Mouse (Mus musculus): ENCODE results near the gene Tef. TPM values are rescaled to one million over a fixed set of nuclear protein-coding genes. Genes with fewer than 3 reads are reported as not detected.

The Tef gene
- total RNA-seq, 2 experiments from 2014 or later: 101 to 191 TPM

- TF ChIP-seq CTCF (IDR thresholded peaks at IDR 0.05): peak; percentile 4; the same call in 1 of the 2 replicates
- DNase-seq: peak; percentile 95
- intact Hi-C loops (cut with DNase I): loop anchor here (10.0 kb wide), 1 partner anchor 487 kb away; no protein-coding TSS in a partner anchor
- peak overlapping the region; percentile 80 for H3K4me3 ChIP-seq
- peak overlapping the region; percentile 100 for H3K27ac ChIP-seq
Observed at GRCm38 (mm10) chr15:81858138-81858516, 55.9 kb downstream of the Tef start.

- intact Hi-C loops (cut with DNase I): loop anchor here (1.0 to 10.0 kb wide), 2 partner anchors 22 to 486 kb away; no protein-coding TSS in a partner anchor
- H3K27ac ChIP-seq: peak within 1 kb of the TSS; percentile 100
- TF ChIP-seq CTCF (IDR thresholded peaks at IDR 0.05): peak; percentile 9
- DNase-seq: peak; percentile 86
- H3K4me3 ChIP-seq: peak within 1 kb of the TSS; percentile 80
Observed at GRCm38 (mm10) chr15:81858517-81859329, 56.5 kb downstream of the Tef start, which contains the start of gene Tob2. Gene Tob2, minus strand, starts transcription at chr15:81858796.

GRCm38 (mm10) chr15:81859330-81860255, 57.4 kb downstream of the Tef start:
- no peak for TF ChIP-seq CTCF (IDR thresholded peaks at IDR 0.05)
- DNase-seq: peak; percentile 91
- Histone ChIP-seq H3K27ac (peak overlapping the region; percentile 100), H3K4me3 (peak overlapping the region; percentile 80)
- intact Hi-C loops (cut with DNase I): loop anchor here (1.0 to 10.0 kb wide), 2 partner anchors 23 to 485 kb away; no protein-coding TSS in a partner anchor

- no peak for TF ChIP-seq CTCF (IDR thresholded peaks at IDR 0.05)
- DNase-seq: peak; percentile 69
- intact Hi-C loops (cut with DNase I): no loop called here
Observed at GRCm38 (mm10) chr15:81860471-81861135, 58.4 kb downstream of the Tef start.

GRCm38 (mm10) chr15:81864238-81864637, 62.0 kb downstream of the Tef start:
- intact Hi-C loops (cut with DNase I): no loop called here
- no peak for DNase-seq

More at GRCm38 (mm10) chr15:81860471-81861135, 58.4 kb downstream of the Tef start:
- peak overlapping the region; percentile 80 for H3K4me3 ChIP-seq
- peak overlapping the region; percentile 100 for H3K27ac ChIP-seq

GRCm38 (mm10) chr15:81869985-81870384, 67.8 kb downstream of the Tef start:
- intact Hi-C loops (cut with DNase I): loop anchor here (5.0 kb wide), 2 partner anchors 37 to 38 kb away; no protein-coding TSS in a partner anchor
- DNase-seq: no peak
- TF ChIP-seq CTCF (IDR thresholded peaks at IDR 0.05): no peak
- no peak overlapping the region for H3K27ac ChIP-seq
- no peak overlapping the region for H3K4me3 ChIP-seq

More at GRCm38 (mm10) chr15:81864238-81864637, 62.0 kb downstream of the Tef start:
- H3K4me3 ChIP-seq: no peak overlapping the region
- no peak overlapping the region for H3K27ac ChIP-seq
- TF ChIP-seq CTCF (IDR thresholded peaks at IDR 0.05): no peak

- DNase-seq: peak; percentile 90
- intact Hi-C loops (cut with DNase I): loop anchor here (5.0 kb wide), 2 partner anchors 36 to 39 kb away; no protein-coding TSS in a partner anchor
- Histone ChIP-seq H3K27ac (peak within 1 kb of the TSS; percentile 96), H3K4me3 (peak within 1 kb of the TSS; percentile 97)
- no peak for TF ChIP-seq CTCF (IDR thresholded peaks at IDR 0.05)
Observed at GRCm38 (mm10) chr15:81871604-81872261, 69.5 kb downstream of the Tef start, which contains the start of gene Phf5a. Gene Phf5a, minus strand, starts transcription at chr15:81871911.

- TF ChIP-seq CTCF (IDR thresholded peaks at IDR 0.05): no peak
- intact Hi-C loops (cut with DNase I): loop anchor here (5.0 kb wide), 2 partner anchors 35 to 40 kb away; no protein-coding TSS in a partner anchor
- Histone ChIP-seq H3K27ac (peak within 1 kb of the TSS; percentile 96), H3K4me3 (peak within 1 kb of the TSS; percentile 97)
- DNase-seq: peak; percentile 99
Observed at GRCm38 (mm10) chr15:81872262-81873136, 70.3 kb downstream of the Tef start, which contains the start of gene Aco2. Gene Aco2, plus strand, starts transcription at chr15:81872309.

Other genes with a start within 250 kb of the Tef start
- 10 to 100 TPM; 37.8 to 39.5 TPM for gene Ep300, start 217.1 kb upstream of the Tef start, total RNA-seq (2021)
- gene L3mbtl2, start 138.5 kb upstream of the Tef start, total RNA-seq (2021): 1 to 10 TPM; 7.3 to 9.0 TPM
- gene Chadl, start 105.1 kb upstream of the Tef start, total RNA-seq (2021): 1 to 10 TPM; 1.3 to 1.4 TPM
- 10 to 100 TPM; 30.2 to 34.3 TPM for gene Zc3h7b, start 57.4 kb upstream of the Tef start, total RNA-seq (2021)
- gene Rangap1, start 56.9 kb upstream of the Tef start, total RNA-seq (2021): 10 to 100 TPM; 23.7 to 24.1 TPM
- gene Tob2, start 56.4 kb downstream of the Tef start, total RNA-seq (2021): 100 to 1,000 TPM; 151 to 205 TPM
- gene Phf5a, start 69.5 kb downstream of the Tef start, total RNA-seq (2021): 10 to 100 TPM; 38.4 to 39.9 TPM
- gene Aco2, start 69.9 kb downstream of the Tef start, total RNA-seq (2021): 1,000 to 10,000 TPM; 1,155 to 1,439 TPM
- gene Polr3h, start 123.8 kb downstream of the Tef start, total RNA-seq (2021): 1 to 10 TPM; 6.4 to 7.6 TPM
- 1 to 10 TPM; 1.6 to 2.1 TPM for gene Csdc2, start 134.3 kb downstream of the Tef start, total RNA-seq (2021)
- gene Pmm1, start 158.5 kb downstream of the Tef start, total RNA-seq (2021): 10 to 100 TPM; 16.2 to 17.2 TPM
- not detected for gene 1700029P11Rik, start 178.1 kb downstream of the Tef start, total RNA-seq (2021)
- 10 to 100 TPM; 23.9 to 25.4 TPM for gene Xrcc6, start 185.4 kb downstream of the Tef start, total RNA-seq (2021)
- 10 to 100 TPM; 14.5 to 20.8 TPM for gene Desi1, start 231.4 kb downstream of the Tef start, total RNA-seq (2021)
- 10 to 100 TPM; 44.4 to 61.4 TPM for gene Snu13, start 245.2 kb downstream of the Tef start, total RNA-seq (2021)

All from gastrocnemius, adult 2 months (tissue).